In genomic region chr5:110518086-110518783, GRCm38 (mm10) we compare ENCODE assay signal across 15 mouse cellular contexts. TPM values are rescaled to one million over a fixed set of nuclear protein-coding genes. Genes with fewer than 3 reads are reported as not detected.
A peak's percentile ranks its signal among the peaks of the same experiment; 100 is the strongest.
DNase-seq lines count a peak whose midpoint lies in the region; ATAC-seq lines count a peak whose summit lies in the region.
"Had no signal": no experiment of that assay in that cellular context is flagged by ENCODE, and none has a peak within 500 bp of the region (broad histone marks: within the 10 kb centered on the region; RNA-seq: fewer than 3 reads in every experiment).

No protein-coding gene starts in this region.

- peak; percentile 65; the same call in 1 of the 2 replicates for ATAC-seq in hindbrain, embryonic 15.5 days (ENCODE audit: low FRiP score, low read depth)
- ATAC-seq in neural tube, embryonic 11.5 days (ENCODE audit: insufficient read depth, low FRiP score, low TSS enrichment) = no peak
- ATAC-seq: CD4-positive, CD25-positive, alpha-beta regulatory T cell, adult 4 months had no signal

- peaks cover 6% of the 10 kb centered on the region; the same call in 1 of the 2 replicates for H3K4me1 ChIP-seq in hindbrain, embryonic 15.5 days (replicated peaks)
- H3K4me1 ChIP-seq in neural tube, embryonic 11.5 days (ENCODE audit: control insufficient read depth, insufficient read depth, low read length) = no peaks in the 10 kb centered on the region

- no peak overlapping the region for H3K9ac ChIP-seq in hindbrain, embryonic 15.5 days
- H3K9ac ChIP-seq in neural tube, embryonic 11.5 days (ENCODE audit: low read length) = no peak overlapping the region

- H3K27me3 ChIP-seq in hindbrain, embryonic 15.5 days = no peaks in the 10 kb centered on the region
- H3K27me3 ChIP-seq in neural tube, embryonic 11.5 days (ENCODE audit: control insufficient read depth, insufficient read depth, low read length) = no peaks in the 10 kb centered on the region

- H3K27ac ChIP-seq in hindbrain, embryonic 15.5 days (replicated peaks) = peak overlapping the region; percentile 39; the same call in 1 of the 2 replicates
- H3K27ac ChIP-seq in neural tube, embryonic 11.5 days (ENCODE audit: low read depth, low read length) = no peak overlapping the region

- intact Hi-C loops in gastrocnemius, postnatal 36 days (cut with DNase I) = no loop called here

- DNase-seq in ES-CJ7 (ENCODE audit: low read depth, low spot score) = peak; percentile 70
- peak; percentile 42 for DNase-seq in embryo, embryonic 10.5 days (ENCODE audit: low spot score)
- DNase-seq in neural tube, embryonic 11.5 days (ENCODE audit: low spot score) = no peak
- DNase-seq in gastrocnemius, postnatal 36 days = no peak
- no peak for DNase-seq in urinary bladder, postnatal 25 days (ENCODE audit: low spot score)
- DNase-seq in layer of hippocampus, adult 18-20 months (ENCODE audit: low spot score in 2 of 2) = no peak
- DNase-seq: cerebellum, adult 18-20 months; heart, adult 18-20 months; kidney, adult 8-10 months; lung, adult 18-20 months; thymus, postnatal 14 days had no signal

- peak overlapping the region; percentile 37 for H3K4me2 ChIP-seq in hindbrain, embryonic 15.5 days
- peak overlapping the region; percentile 19; the same call in 1 of the 2 replicates for H3K4me2 ChIP-seq in neural tube, embryonic 11.5 days (ENCODE audit: low read depth)

- no peaks in the 10 kb centered on the region for H3K36me3 ChIP-seq in hindbrain, embryonic 15.5 days
- H3K36me3 ChIP-seq in neural tube, embryonic 11.5 days (ENCODE audit: control insufficient read depth, insufficient read depth, low read length) = no peaks in the 10 kb centered on the region

- no peaks in the 10 kb centered on the region for H3K9me3 ChIP-seq in hindbrain, embryonic 15.5 days
- no peaks in the 10 kb centered on the region for H3K9me3 ChIP-seq in neural tube, embryonic 11.5 days (ENCODE audit: control insufficient read depth, low read length)

- no peak overlapping the region for H3K4me3 ChIP-seq in hindbrain, embryonic 15.5 days
- no peak overlapping the region for H3K4me3 ChIP-seq in neural tube, embryonic 11.5 days (ENCODE audit: low read depth, low read length)

- 20% methylated on average over 14 of the region's 14 CpGs for WGBS in hindbrain, embryonic 15.5 days
- 29% methylated on average over 14 of the region's 14 CpGs for WGBS in neural tube, embryonic 11.5 days

RNA-seq across cellular contexts. Expression of gene Galnt9, which starts 25.9 kb away (rescaled TPM):
- polyA plus RNA-seq in hindbrain, embryonic 15.5 days (2015; fragmentation: Nextera tagmentation; extraction: Ambion mirVana) = 23.9 and 26.4 TPM in 2 replicates
- polyA plus RNA-seq in neural tube, embryonic 11.5 days (2014; fragmentation: Nextera tagmentation; extraction: Ambion mirVana) = 5.0 and 5.6 TPM in 2 replicates
- not detected for total RNA-seq in gastrocnemius, postnatal 36 days (2021)
- 100 to 1,000 TPM; 117 to 131 TPM for total RNA-seq in layer of hippocampus, adult 18-20 months (2021)
- total RNA-seq: heart, postnatal 25 days had no signal
- polyA plus RNA-seq: limb, embryonic 11.5 days had no signal

Comparison
In these comparisons a context has a peak if more than half of its experiments do, and no peak if none do; other contexts are left out.
1. DNase-seq: peak in ES-CJ7 (single experiment) and embryo, embryonic 10.5 days (single experiment); none in neural tube, embryonic 11.5 days (single experiment), gastrocnemius, postnatal 36 days (0 of 2), urinary bladder, postnatal 25 days (single experiment) and layer of hippocampus, adult 18-20 months (0 of 2).
2. RNA of gene Galnt9, which starts 25.9 kb away (total RNA-seq): 117 to 131 TPM in layer of hippocampus, adult 18-20 months; not detected in gastrocnemius, postnatal 36 days; every median in the first group is over 100 times any median in the second.